8 mouse cellular contexts compared by ENCODE assay signal in the genomic region with DNA sequence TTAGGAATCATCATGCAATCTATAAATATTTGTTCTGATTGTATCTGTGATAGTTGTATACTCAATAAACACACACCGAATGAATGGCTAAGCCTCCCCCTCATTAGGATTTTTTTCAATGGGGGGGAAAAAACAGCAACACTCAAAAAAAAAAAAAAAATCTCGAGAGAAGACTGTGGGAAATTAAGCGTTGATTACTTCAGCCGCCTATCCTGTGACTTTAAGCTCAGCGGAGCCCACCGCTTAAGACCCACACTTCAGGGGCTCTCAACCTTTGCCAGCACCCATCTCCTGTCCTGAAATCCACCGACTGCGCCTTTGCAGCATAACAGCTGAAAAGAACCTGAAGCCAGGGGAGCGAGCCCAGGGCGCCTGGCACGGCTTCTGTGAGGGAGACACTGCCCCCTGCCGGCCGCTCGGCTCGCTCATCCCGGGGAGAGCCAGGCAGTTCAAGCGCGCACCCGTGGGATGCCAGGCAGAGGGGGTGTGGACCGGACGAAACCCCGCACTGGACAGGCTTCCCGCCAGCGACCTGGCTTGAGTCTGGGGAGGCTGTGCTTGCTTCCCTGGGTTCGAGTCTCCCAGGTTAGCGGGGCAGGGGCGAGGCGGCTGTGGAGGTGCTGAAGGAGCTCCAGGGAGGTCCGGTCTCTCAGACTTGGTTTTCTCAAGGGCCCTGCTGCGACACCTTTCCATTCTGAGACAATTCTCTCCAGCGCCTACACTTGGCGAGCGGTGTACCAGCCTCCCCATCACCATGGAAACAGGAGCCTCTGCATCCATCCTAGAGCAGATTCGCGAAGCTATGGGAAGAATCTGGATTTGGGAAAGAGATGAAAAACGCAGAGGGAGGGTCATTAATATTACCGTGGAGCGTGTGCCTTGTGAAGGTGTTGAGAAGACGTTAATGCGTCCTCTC. TPM values are rescaled to one million over a fixed set of nuclear protein-coding genes. Genes with fewer than 3 reads are reported as not detected.
A peak's percentile ranks its signal among the peaks of the same experiment; 100 is the strongest.
DNase-seq lines count a peak whose midpoint lies in the region; ATAC-seq lines count a peak whose summit lies in the region.

No protein-coding gene starts in this region.

- ATAC-seq in CD4-positive, CD25-positive, alpha-beta regulatory T cell, adult 4 months: peak; percentile 63
- peak; percentile 89 for ATAC-seq in forebrain, embryonic 13.5 days
- peak; percentile 54; the same call in 1 of the 2 replicates for ATAC-seq in liver, embryonic 16.5 days (ENCODE audit: low read depth)
- peak; percentile 91 for ATAC-seq in neural tube, embryonic 13.5 days (ENCODE audit: low read depth)

- peak overlapping the region; percentile 41 for H3K4me3 ChIP-seq in forebrain, embryonic 13.5 days
- no peak overlapping the region for H3K4me3 ChIP-seq in liver, embryonic 16.5 days (ENCODE audit: low read depth, low read length)
- peak overlapping the region; percentile 43 for H3K4me3 ChIP-seq in neural tube, embryonic 13.5 days

- no peaks in the 10 kb centered on the region for H3K9me3 ChIP-seq in forebrain, embryonic 13.5 days (replicated peaks)
- H3K9me3 ChIP-seq in liver, embryonic 16.5 days (replicated peaks; ENCODE audit: control insufficient read depth, low read length): no peaks in the 10 kb centered on the region
- H3K9me3 ChIP-seq in neural tube, embryonic 13.5 days: no peaks in the 10 kb centered on the region

- H3K27ac ChIP-seq in forebrain, embryonic 13.5 days: no peak overlapping the region
- no peak overlapping the region for H3K27ac ChIP-seq in liver, embryonic 16.5 days (ENCODE audit: low read length)
- H3K27ac ChIP-seq in neural tube, embryonic 13.5 days (replicated peaks): no peak overlapping the region

- peaks cover 46% of the 10 kb centered on the region for H3K27me3 ChIP-seq in forebrain, embryonic 13.5 days
- H3K27me3 ChIP-seq in liver, embryonic 16.5 days (ENCODE audit: control insufficient read depth, insufficient read depth, low read depth, low read length): peaks cover 23% of the 10 kb centered on the region
- peaks cover 47% of the 10 kb centered on the region for H3K27me3 ChIP-seq in neural tube, embryonic 13.5 days

- 3% methylated on average over 40 of the region's 40 CpGs for WGBS in forebrain, embryonic 13.5 days
- 6% methylated on average over 40 of the region's 40 CpGs for WGBS in large intestine, adult 2 months
- 7% methylated on average over 40 of the region's 40 CpGs for WGBS in liver, embryonic 16.5 days (ENCODE audit: insufficient replicate concordance)
- WGBS in neural tube, embryonic 13.5 days: 6% methylated on average over 40 of the region's 40 CpGs

- peak overlapping the region; percentile 59 for H3K9ac ChIP-seq in forebrain, embryonic 13.5 days
- no peak overlapping the region for H3K9ac ChIP-seq in liver, embryonic 16.5 days (ENCODE audit: low read depth, low read length)
- H3K9ac ChIP-seq in neural tube, embryonic 13.5 days: peak overlapping the region; percentile 70

- H3K36me3 ChIP-seq in forebrain, embryonic 13.5 days (ENCODE audit: poor library complexity, severe bottlenecking): no peaks in the 10 kb centered on the region
- H3K36me3 ChIP-seq in liver, embryonic 16.5 days (ENCODE audit: control insufficient read depth, insufficient read depth): no peaks in the 10 kb centered on the region
- H3K36me3 ChIP-seq in neural tube, embryonic 13.5 days: no peaks in the 10 kb centered on the region

- peak overlapping the region; percentile 68 for H3K4me2 ChIP-seq in forebrain, embryonic 13.5 days
- peak overlapping the region; percentile 10 for H3K4me2 ChIP-seq in liver, embryonic 16.5 days (ENCODE audit: low read depth, low read length)
- peak overlapping the region; percentile 68 for H3K4me2 ChIP-seq in neural tube, embryonic 13.5 days

- peak; percentile 58 for DNase-seq in c-Kit-positive CD71-positive TER-119-negative erythroid progenitor cells, embryonic 14.5 days (ENCODE audit: low read depth)
- peak; percentile 88 to 93 for DNase-seq in heart, postnatal 10 days
- DNase-seq in large intestine, adult 2 months (ENCODE audit: low read depth, low spot score): peak; percentile 39
- peak; percentile 89 for DNase-seq in telencephalon, adult 2 months (ENCODE audit: low read depth, low spot score)

- peaks cover 15% of the 10 kb centered on the region; the same call in 1 of the 2 replicates for H3K4me1 ChIP-seq in forebrain, embryonic 13.5 days
- H3K4me1 ChIP-seq in liver, embryonic 16.5 days (ENCODE audit: control insufficient read depth, low read depth, low read length): no peaks in the 10 kb centered on the region; the same call in 1 of the 2 replicates
- peaks cover 12% of the 10 kb centered on the region for H3K4me1 ChIP-seq in neural tube, embryonic 13.5 days (replicated peaks)

- intact Hi-C loops in heart, postnatal 10 days (cut with DNase I): loop anchor here (1.0 to 10.0 kb wide), 3 partner anchors 35 to 117 kb away; a partner anchor contains a TSS

RNA-seq across cellular contexts. Expression of a gene that starts 8.6 kb away (rescaled TPM):
- polyA plus RNA-seq in CD4-positive, CD25-positive, alpha-beta regulatory T cell, adult 4 months (2017; shearing (Covaris generic)): not detected
- 2.1 TPM in 2 replicates for polyA plus RNA-seq in forebrain, embryonic 13.5 days (2015; fragmentation: Nextera tagmentation; extraction: Ambion mirVana)
- under 1 TPM; 0.12 to 0.41 TPM for total RNA-seq in heart, postnatal 10 days (2021)
- polyA plus RNA-seq in large intestine, adult 2 months (2012; rRNA removed): 0.27 and 0.32 TPM in 2 replicates
- not detected in 2 replicates for polyA plus RNA-seq in liver, embryonic 16.5 days (2015; fragmentation: Nextera tagmentation; extraction: Ambion mirVana)
- 2.2 and 4.1 TPM in 2 replicates for polyA plus RNA-seq in neural tube, embryonic 13.5 days (2015; fragmentation: Nextera tagmentation; extraction: Ambion mirVana)

RNA-seq across cellular contexts. Expression of a gene that starts 22.2 kb away (rescaled TPM):
- 1 to 10 TPM in 1 of 2 experiments, under 1 TPM in 1; 0.35 to 1.9 TPM for polyA plus RNA-seq in CD4-positive, CD25-positive, alpha-beta regulatory T cell, adult 4 months (2017; shearing (Covaris generic))
- 6.3 and 7.0 TPM in 2 replicates for polyA plus RNA-seq in forebrain, embryonic 13.5 days (2015; fragmentation: Nextera tagmentation; extraction: Ambion mirVana)
- total RNA-seq in heart, postnatal 10 days (2021): 1 to 10 TPM in 1 of 2 experiments, under 1 TPM in 1; 0.84 to 1.9 TPM
- polyA plus RNA-seq in large intestine, adult 2 months (2012; rRNA removed): 1.4 and 1.9 TPM in 2 replicates
- 0.78 and 1.1 TPM in 2 replicates for polyA plus RNA-seq in liver, embryonic 16.5 days (2015; fragmentation: Nextera tagmentation; extraction: Ambion mirVana)
- polyA plus RNA-seq in neural tube, embryonic 13.5 days (2015; fragmentation: Nextera tagmentation; extraction: Ambion mirVana): 6.2 and 7.4 TPM in 2 replicates

RNA-seq across cellular contexts. Expression of a gene that starts 28.6 kb away (rescaled TPM):
- 1 to 10 TPM in 1 of 2 experiments, under 1 TPM in 1; 0.75 to 1.0 TPM for polyA plus RNA-seq in CD4-positive, CD25-positive, alpha-beta regulatory T cell, adult 4 months (2017; shearing (Covaris generic))
- polyA plus RNA-seq in forebrain, embryonic 13.5 days (2015; fragmentation: Nextera tagmentation; extraction: Ambion mirVana): 3.0 and 4.9 TPM in 2 replicates
- total RNA-seq in heart, postnatal 10 days (2021): 10 to 100 TPM in 1 of 2 experiments, 1 to 10 TPM in 1; 8.1 to 10.2 TPM
- 20.4 and 28.9 TPM in 2 replicates for polyA plus RNA-seq in large intestine, adult 2 months (2012; rRNA removed)
- 172 and 182 TPM in 2 replicates for polyA plus RNA-seq in liver, embryonic 16.5 days (2015; fragmentation: Nextera tagmentation; extraction: Ambion mirVana)
- 8.1 and 10.9 TPM in 2 replicates for polyA plus RNA-seq in neural tube, embryonic 13.5 days (2015; fragmentation: Nextera tagmentation; extraction: Ambion mirVana)

RNA-seq across cellular contexts. Expression of a gene that starts 36.8 kb away (rescaled TPM):
- 10 to 100 TPM; 29.4 to 29.8 TPM for polyA plus RNA-seq in CD4-positive, CD25-positive, alpha-beta regulatory T cell, adult 4 months (2017; shearing (Covaris generic))
- polyA plus RNA-seq in forebrain, embryonic 13.5 days (2015; fragmentation: Nextera tagmentation; extraction: Ambion mirVana): 32.5 and 33.3 TPM in 2 replicates
- 10 to 100 TPM; 55.2 to 57.2 TPM for total RNA-seq in heart, postnatal 10 days (2021)
- 25.0 and 30.3 TPM in 2 replicates for polyA plus RNA-seq in large intestine, adult 2 months (2012; rRNA removed)
- polyA plus RNA-seq in liver, embryonic 16.5 days (2015; fragmentation: Nextera tagmentation; extraction: Ambion mirVana): 9.0 and 10.0 TPM in 2 replicates
- 20.5 and 21.7 TPM in 2 replicates for polyA plus RNA-seq in neural tube, embryonic 13.5 days (2015; fragmentation: Nextera tagmentation; extraction: Ambion mirVana)

Comparison
In these comparisons a context has a peak if more than half of its experiments do, and no peak if none do; other contexts are left out.
1. DNase-seq: peak in every context shown above with its lines; median percentile 90 in heart, postnatal 10 days; 89 in telencephalon, adult 2 months; 58 in c-Kit-positive CD71-positive TER-119-negative erythroid progenitor cells, embryonic 14.5 days; 39 in large intestine, adult 2 months.
2. H3K4me2 ChIP-seq: peak in every context shown above with its lines; median percentile 68 in forebrain, embryonic 13.5 days; 68 in neural tube, embryonic 13.5 days; 10 in liver, embryonic 16.5 days.